Mouse (Mus musculus) urinary bladder, postnatal 14 days (tissue): Measurements from ENCODE around the gene Zfp974.
"Not testable (repeated sequence)": the region's sequence is repeated elsewhere in the genome, so short reads cannot be mapped to it uniquely, and the experiment has no call there.

Experiments
- DNase-seq: peaks from one replicate; pipeline ENCODE4 v3.0.0; 2021; ENCODE audit warnings: low spot score

The Zfp974 gene

GRCm38 (mm10) chr7:27928818-27929695, at the start of gene Zfp974:
TSS of gene Zfp974 (minus strand) at chr7:27929460.
- peak; percentile 72 for DNase-seq

DNA sequence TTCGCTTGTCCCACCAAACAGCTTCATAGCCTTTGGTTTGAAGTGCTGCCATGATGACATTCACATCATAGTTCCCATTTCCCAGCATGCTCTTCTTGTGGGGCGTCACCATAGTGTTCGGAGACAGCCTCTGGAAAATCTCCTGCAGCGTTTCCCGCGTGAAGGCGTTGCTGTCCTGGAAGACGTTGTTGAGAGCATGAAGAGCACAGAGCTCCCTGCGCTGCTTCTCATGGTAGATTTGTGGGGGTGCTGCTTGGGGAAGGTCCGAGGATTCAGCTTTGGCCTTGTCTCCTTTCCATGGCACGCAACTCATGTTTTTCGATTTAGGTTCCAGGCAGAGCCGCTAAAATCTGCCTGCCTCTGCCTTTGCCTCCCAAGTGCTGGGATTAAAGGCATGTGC, 20.2 kb upstream of the Zfp974 start:
- DNase-seq, result not testable (repeated sequence)

DNA sequence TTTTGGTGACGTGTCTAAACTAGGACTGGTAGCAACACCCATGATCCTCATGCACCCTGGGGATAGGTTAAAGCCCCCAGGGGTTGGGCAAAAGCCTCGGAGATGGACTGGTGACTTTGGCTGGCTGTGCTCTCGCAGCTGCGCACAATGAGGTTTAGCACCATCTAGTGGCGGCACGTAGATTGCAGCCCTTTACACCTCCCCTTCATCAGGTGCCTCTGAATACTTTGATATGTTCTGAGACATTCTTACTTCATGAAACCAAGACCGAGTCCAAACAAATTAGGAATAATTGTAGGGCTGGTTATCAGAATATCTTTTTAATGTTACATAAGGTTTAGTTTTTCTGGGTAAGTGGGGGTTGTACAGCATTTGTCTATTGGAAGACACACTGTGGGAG, 12.6 kb upstream of the Zfp974 start:
- not testable (repeated sequence) for DNase-seq

DNA sequence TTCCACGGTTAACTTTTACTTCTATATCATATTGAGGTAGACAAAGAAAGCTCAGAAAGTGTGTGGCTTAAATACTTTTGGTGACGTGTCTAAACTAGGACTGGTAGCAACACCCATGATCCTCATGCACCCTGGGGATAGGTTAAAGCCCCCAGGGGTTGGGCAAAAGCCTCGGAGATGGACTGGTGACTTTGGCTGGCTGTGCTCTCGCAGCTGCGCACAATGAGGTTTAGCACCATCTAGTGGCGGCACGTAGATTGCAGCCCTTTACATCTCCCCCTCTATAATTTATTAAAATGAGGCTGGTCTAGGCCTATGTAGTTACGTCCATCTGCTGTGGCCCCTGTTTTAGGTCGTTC, 4.5 kb upstream of the Zfp974 start:
- DNase-seq, result not testable (repeated sequence)

DNA sequence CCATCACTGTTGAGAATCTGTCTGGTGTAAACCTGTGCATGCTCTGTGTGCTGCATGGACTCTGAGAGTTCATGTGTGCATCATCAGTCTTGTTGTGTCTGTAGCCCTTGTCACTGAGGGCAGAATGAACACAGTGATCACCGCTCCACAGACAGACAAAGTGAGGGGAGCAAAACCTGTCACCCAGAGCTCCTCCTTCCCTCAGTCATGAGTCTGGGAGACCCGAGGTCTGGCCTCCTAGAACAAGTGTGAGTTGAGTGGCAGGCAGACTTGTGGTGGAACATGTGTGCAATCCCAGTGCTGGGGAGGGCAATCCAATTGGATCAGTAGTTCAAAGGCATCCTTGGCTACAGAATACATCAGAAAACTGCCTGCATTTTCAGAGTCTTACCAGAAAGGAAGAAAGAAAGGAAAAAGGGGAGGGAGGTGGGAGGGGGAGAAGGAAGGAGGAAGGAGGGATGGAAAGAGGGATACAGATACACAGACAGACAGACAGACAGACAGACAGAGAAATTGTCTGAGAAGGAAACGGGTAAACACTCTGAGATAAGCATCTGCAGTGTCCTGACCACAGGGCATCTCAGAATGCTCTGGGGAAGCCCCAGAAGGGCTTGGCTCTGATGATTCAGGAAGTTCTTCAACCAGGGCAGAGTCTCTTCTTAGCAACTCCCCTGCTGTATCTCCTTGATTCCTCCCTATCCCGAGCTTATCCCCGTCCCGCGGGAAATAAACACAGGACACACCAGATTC, 4.0 kb upstream of the Zfp974 start:
- DNase-seq, result no peak

DNA sequence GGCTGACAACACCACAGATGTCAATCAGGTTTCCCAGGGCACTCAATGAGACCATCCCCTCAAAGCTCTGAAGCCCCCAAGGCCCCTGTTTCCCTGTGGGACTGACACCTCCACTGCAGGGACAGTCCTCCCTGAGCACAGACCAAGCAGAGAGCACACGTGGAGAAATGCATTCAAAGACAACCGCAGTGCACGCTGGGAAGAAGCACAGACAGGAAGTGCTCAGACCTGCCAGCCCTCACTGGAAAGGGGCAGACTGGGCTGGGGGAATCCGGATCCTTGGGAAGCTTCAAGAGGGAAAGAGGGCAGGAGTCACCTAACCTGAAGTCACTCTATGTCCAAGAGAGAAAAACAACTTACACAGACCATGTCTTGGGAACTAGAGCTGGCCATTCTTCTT, 2.2 kb downstream of the Zfp974 start:
- not testable (repeated sequence) for DNase-seq

GRCm38 (mm10) chr7:27910952-27911351, 18.3 kb downstream of the Zfp974 start:
- not testable (repeated sequence) for DNase-seq

- DNase-seq, result no peak
Measured at GRCm38 (mm10) chr7:27905061-27905848, 24.0 kb downstream of the Zfp974 start.

- no peak for DNase-seq
Measured at GRCm38 (mm10) chr7:27900601-27901000, 28.7 kb downstream of the Zfp974 start.

- DNase-seq, result no peak
Measured at GRCm38 (mm10) chr7:27881721-27882120, 47.5 kb downstream of the Zfp974 start.

DNA sequence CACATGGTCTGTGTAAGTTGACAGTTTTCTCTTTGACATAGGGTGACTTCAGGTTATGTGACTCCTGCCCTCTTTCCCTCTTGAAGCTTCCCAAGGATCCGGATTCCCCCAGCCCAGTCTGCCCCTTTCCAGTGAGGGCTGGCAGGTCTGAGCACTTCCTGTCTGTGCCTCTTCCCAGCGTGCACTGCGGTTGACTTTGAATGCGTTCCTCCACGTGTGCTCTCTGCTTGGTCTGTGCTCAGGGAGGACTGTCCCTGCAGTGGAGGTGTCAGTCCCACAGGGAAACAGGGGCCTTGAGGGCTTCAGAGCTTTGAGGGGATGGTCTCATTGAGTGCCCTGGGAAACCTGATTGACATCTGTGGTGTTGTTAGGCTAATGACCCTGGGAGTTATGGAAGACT, 66.7 kb downstream of the Zfp974 start:
- not testable (repeated sequence) for DNase-seq

DNA sequence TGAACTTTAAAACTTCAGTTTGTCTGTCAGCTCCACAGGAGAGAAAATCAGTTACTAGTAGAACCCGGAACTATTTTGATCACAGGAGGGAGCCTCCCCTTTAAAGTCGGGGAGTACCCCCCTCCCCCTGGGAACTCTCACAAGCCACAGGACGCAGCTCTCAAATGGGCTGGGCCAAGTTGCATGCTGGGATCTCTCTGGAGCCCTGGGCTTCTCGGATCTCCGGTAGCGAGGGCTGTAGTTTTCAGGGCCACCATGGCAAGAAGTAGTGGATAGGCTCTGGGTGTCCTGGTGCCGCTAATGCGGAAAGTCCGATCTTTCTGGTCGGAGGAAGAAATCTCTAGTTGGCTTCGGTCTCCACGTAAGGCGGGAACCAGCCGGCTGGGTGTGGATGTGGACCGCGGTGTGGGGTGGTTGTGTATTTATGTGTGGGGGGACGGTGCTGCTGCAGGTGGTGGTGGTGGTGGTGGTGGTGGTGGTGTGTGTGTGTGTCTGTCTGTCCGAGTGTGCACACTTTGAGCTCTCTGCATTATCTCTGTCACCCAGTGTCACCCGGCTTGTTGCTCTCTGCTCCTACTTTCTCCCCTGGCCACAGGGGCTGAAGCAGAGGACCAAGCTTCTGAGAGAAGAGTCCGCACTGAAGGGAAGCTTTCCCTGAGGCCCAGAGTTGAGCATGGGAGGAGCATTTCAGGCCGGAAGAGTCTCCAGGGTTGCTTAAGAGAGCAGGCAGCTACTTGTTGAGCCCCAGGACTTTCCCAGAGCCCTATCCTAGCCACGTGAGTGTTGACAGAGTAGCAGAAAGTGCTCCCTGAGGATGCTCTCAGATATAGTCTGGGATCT, 68.6 kb downstream of the Zfp974 start:
- peak; percentile 81 for DNase-seq

GRCm38 (mm10) chr7:27859301-27860251, 69.7 kb downstream of the Zfp974 start:
- no peak for DNase-seq
